Mouse (Mus musculus): Measurements from ENCODE around the gene Syt15.
"Not testable (repeated sequence)": the region's sequence is repeated elsewhere in the genome, so short reads cannot be mapped to it uniquely, and the experiment has no call there.

Syt15 gene

DNA sequence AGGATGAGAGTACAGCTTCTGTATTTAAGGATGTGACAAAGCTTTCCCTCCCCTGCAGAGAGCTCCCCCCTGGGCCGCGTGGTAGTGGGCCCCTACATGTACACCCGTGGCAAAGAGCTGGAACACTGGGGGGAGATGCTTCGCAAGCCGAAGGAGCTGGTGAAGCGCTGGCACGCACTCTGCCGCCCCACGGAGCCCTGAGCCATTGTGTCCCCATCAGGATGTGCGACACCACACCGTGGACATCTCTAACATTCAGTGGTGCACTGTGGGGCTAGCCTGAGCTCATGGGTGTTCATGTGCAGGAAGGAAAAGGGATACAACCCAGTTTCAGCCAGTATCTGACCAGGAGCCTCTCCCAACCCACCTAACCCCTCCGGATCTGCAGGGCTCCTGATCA lies 8.6 kb downstream of the Syt15 start:
- no peak for DNase-seq (ENCODE audit: low spot score in 2 of 2)

DNA sequence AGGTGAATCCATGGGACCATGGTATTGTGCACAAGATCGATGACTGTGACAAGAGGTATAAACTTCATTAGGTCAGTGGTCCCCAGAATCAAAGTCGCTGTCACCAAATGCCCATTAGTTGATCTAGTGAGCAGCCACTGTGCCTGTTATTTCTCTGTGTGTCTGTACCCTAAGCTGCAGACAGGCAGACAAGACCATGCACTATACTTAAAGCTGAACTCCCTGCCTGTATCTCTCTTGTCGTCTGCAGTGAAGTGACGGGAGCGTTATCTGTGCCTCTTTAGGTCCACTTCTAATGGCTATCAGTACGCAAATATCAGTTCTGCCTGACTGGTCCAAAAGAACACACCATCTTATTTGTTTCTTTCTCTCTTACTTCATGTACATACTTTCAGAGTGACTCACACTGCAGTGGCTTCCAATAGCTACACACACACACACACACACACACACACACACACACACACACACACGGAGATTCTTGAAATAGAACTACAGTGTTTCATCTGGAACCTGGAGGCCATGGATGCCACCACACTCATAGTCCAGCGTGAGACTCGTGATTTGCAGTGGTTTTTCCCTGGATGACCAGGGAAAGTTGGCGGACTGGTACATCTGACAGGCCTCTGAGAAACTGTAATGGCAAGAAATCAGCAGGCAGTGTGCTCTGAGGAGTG lies 9.6 kb downstream of the Syt15 start:
- no peak for DNase-seq (ENCODE audit: low spot score in 2 of 2)

DNA sequence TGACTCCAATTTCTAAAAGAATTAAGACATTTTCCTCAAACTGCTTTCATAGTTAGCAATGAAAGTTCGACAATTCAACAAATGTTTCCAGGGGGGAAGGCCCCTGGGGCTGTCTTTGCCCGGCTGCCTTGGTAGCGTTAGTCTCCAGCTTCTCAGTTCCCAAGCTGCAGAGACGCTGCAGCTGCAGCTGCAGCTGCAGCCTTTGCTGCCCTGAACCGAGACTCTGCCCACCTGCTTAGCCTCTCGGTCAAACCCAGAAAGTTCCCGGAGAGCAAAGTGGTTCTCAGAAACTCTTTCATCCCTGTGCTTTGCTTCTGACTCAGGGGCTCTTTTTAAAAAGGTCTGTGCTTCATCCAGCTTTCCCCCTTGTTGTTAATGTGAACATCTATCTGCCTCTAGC lies 12.9 kb downstream of the Syt15 start:
- no peak for DNase-seq (ENCODE audit: low spot score in 2 of 2)

DNA sequence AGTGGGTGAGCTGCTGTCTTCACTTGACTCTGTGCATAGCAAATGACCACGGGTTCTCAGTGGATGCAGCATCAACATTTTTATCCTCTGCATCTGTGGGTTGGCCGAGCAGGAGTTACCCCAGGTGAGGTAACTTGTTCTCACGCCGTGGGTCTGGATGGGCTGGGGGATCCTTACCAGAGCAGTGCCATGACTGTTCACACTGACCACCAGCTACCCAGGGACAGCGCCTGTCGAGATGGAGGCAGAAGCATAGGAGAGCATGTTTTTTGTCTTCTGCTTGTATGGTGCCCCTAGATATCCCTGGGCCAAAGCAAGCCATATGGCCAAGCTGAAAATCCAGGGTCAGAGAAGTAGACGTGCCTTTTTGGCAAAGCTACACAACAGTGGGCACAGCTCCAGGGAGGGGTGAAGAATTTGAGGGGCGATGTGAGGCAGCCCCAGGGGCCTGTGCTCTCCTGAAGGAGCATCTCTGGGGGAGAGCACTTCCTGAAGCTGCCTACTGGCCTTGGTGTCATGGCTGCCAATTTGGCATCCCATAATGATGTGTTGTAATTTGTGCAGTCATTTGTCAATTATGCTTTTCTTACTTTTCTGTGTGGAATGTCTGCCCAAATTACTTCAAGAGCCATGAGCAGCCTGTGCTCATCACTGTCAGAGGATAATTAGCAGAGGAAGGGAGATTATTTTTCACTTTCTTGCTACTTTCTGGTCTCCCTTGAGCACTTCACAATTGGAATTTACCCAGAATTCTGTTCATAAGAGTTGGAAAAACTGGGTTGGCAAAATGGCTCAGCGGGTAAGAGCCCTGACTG lies 13.7 kb downstream of the Syt15 start:
- no peak for DNase-seq (ENCODE audit: low spot score in 2 of 2)

DNA sequence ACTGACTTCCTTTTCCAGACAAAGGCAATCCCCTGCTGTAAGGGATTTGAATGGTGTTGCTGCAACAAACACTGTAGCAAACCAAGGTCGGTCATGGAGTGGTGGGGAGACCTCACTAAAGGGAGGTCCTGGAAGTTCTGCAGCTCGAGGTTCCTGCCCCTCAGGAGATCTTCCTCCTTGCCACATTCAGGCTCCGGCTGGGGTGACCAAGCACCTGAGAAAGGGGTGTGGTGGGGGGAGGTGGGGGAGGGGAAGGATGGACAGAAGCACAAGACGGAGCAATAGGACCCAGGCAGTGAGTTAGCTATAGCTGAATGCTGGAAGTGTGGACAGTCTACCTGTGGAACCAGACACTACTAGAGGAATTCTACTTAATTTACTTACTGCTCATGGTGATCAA lies 14.5 kb downstream of the Syt15 start:
- no peak for DNase-seq (ENCODE audit: low spot score in 2 of 2)

DNA sequence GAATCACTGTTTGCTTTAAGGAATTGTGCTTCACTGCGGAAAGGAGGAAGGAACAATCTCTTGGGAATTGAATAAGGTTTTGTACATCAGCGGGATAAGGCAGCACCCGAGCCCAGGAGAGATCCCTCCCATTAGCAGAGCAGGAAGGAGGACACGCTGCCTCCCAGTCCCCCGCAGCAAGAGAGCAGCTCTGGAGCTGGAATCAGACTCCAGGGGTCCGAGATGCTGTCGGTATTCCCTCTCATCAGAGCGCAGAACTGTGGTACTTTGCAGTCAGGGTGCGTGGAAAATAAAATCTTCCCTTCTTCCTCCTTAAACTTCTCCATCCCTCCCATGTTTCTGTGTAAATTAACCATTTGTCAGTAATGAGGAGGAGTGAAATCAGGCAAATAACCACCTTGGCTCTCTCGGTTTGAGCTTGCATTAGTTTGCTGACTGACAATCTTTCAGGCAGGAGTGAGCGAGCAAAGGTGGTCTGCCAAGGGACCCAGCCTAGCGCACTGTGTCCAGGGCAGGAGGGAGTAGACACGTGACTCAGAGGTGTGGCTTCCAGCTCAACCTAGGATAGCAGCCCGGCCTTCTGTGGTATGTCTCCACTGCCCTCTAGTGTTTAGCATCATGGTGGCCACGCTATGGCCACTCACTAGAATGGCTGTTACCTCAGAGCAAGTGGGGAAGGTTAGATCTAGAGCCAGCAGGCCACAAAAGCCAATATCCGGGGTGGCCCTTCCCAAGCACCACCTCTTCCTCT lies 15.4 kb downstream of the Syt15 start:
- DNase-seq (ENCODE audit: low spot score in 2 of 2): peak; percentile 39 to 68

DNA sequence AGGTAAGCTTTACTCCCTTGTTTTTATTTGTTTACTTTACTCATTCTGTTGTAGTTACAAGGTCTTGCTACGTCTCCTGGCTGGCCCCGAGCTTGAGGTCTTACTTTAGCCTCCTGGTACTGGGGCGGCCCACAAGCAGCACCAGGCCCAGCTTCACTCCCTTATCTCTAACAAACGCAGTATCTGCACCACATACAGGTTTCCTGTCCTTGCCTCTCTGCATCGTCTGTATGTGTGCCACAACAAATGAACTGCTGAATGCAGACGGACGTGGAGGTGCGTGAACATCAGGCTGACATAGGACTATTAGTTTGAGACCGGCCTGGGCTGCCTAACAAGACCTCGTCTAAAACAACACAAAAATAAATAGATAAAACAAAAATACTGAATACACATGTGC lies 20.9 kb downstream of the Syt15 start:
- DNase-seq (ENCODE audit: low spot score in 2 of 2): no peak

DNA sequence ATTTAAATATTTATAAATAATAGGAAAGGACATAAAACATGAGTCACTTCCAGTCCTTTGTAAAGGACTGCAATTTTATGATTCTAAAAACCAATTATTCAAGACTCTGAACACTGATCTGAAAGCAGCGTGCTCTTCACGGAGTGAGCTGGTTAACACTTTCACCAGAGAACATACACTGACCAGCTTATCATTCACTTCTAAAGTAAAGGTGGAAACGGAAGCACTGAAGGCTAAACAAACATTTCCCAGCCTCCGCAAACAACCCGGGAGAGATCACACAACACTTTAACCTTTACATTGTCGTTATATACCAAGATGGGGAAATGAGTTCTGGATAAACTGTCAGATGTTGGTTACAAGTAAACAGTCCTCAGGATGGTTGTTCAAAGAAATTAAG lies 21.3 kb downstream of the Syt15 start:
- no peak for DNase-seq (ENCODE audit: low spot score in 2 of 2)

DNA sequence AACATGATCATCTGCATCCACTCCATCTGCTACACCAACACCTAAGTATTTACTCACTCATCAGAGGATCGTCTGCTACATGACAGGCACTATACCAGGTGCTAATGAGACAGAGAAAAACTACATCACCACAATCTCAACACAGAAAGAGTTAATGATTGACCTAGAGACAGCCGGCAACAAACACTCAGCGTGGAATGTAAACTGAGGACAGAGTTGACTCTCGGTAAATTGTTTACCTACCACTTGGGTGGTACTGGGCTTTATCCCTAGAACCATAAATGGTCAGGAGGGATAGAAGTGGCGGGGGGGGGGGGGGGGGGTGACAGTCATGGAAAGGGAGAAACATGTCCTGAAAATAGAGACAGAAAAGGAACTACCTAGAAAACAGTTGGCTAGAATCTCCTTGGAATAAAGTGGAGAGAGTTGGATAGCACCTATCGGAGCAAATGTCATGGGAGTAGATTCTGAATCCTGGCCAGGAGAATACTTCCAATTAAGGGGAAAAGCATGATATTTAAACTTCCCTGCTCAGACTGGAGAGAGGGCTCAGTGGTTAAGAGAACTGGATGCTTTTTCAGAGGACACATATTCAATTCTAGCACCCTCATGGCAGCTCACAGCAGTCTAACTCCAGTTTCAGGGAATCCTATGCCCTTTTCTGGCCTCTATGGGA lies 33.2 kb downstream of the Syt15 start:
- no peak for DNase-seq (ENCODE audit: low spot score in 2 of 2)

DNA sequence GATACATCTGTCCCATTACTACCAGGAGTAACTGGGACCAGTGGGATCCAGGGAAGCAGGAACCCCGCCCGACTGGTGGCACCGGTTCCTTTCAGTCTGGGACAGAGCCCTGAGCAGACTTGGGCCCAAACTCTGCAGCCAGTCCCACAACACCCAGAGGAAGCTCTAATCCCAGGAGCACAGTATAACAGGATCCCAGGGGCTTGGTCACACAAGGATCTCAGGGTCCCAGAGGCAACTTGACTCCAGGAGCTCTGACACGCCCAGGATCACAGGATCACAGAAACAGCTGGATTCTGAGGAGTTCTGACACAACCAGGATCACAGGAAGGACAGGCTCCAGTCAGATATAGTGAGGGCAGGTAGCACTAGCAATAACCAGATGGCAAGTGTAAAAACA lies 33.9 kb downstream of the Syt15 start:
- DNase-seq (ENCODE audit: low spot score in 2 of 2): no peak

DNA sequence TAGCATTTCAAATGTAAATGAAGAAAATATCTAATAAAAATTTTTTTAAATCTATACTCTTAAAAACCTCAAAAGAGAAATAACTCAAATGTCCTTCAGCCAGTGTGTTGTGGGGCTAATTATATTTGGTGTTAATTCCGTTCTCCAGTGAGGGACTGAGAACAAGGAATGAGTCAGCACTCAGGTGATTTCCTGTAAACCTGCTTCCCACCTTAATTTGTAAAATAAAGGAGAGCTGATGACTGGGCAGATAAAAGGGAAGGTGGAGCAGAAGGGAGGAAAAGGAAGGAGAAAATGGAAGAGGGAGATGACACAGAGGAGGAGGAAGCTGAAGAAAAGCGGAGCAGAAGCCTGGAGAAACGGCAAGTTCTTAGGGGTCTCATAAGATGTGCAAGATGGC lies 39.1 kb downstream of the Syt15 start:
- DNase-seq (ENCODE audit: low spot score in 2 of 2): not testable (repeated sequence)

DNA sequence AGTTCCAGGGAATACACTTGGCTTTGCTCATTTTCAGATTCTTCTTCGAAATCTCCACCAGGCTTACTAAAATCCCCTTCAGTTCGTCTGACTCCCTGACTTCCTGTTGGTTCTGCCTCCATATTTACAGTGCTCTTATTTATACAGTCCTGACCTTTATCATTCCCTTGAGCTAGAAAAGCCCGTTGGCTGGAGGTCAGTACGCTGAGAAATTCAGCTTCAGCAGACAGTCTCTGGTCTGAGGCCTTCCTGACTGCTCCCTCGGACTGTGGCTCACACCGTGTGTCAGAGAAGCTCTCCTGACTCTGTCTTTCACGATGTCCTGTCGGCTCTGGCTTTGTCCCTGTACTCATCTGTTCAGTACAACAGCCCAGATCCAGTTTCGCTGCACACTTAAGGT lies 48.7 kb downstream of the Syt15 start:
- no peak for DNase-seq (ENCODE audit: low spot score in 2 of 2)

DNA sequence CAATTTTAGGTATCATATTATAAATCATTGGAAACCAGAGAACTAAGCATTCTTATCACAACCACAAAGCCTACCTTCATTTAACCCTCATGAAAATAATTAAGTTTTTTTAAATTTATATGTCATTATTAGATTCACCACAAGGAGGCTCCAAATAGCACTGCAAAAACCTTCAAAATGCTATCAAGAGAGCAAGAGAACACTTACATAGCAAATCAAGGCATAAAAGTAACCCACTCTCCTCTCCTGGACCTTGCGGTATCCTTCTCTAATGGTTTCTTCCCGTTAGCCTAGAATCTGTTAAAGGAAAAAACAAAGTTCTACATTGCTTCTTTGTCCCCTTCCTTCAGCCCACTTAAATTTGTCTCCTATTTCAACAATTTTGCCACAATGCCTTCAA lies 53.9 kb downstream of the Syt15 start:
- DNase-seq (ENCODE audit: low spot score in 2 of 2): no peak

DNA sequence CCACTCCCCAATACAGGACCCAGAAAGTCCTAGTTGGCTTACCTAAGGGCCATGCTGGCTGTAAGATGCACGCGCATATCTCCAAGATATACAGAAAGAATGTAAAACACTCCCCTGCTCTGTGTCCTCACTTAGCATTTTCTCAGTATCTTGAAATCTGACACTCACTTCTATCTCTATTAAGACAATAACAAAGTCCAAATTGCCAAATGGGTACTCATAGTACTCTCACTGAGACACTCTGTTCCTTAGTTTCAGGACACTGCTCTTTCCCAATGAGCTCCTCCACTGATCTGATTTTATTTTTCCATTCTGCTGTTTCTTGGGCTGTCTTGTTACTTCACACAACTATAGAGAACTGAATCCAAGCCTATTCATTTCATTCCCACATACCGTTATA lies 54.7 kb downstream of the Syt15 start:
- no peak for DNase-seq (ENCODE audit: low spot score in 2 of 2)

DNA sequence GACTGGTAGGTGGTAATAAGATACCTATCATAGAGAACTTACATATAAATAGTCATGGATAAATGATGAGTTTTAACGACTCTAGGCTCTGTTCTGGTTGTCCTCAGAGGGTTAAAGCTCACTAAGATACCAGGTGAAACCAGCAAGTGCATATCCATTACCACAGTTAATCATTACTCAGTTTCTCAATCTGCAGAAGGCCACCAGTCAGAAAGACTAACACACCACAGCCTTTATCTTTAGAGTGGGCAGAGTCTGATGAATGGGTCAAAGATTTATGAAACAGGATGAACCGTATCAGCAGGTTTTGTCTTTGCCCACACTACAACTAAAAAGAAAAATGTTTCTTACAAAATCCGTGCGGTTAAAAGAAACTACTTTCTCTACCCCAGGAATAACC lies 55.8 kb downstream of the Syt15 start:
- no peak for DNase-seq (ENCODE audit: low spot score in 2 of 2)

DNA sequence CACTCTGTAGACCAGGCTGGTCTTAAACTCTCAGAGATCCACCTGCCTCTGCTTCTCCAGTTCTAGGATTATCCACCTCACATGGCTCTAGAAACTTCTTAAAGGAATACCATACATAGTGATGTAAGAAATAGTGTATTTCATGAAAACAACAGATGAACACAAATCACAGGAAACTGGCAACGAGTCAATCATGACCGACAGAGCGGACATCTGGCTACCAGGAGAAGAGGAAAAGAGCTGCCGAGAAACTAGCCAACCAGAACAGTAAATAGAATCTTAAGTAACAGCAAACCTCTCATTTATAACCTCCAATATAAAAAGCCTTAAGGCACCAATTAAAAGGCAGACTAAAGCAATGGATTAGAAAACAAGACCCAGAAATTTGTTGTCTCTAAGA lies 60.3 kb downstream of the Syt15 start:
- no peak for DNase-seq (ENCODE audit: low spot score in 2 of 2)

Data from urinary bladder, postnatal 36 days (tissue).